Mouse (Mus musculus): ENCODE results near the gene Erbin.

DNA sequence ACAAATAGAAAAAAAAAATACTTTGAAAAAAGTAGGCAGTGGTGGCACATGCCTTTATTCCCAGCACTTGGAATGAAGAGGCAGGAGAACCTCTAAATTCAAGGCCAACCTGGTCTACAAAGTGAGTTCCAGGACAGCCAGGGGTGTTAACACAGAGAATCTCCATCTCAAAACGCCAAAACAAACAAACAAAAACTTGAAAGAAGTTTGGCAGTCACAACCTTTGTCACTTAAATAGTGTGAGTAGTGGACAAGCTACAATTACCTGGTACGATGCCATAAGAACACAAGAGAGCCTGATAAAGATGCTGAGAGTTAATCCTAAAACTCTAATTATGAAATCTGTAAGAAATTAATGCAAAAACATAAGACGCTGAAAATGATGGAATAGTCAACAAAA, 8.0 kb downstream of the Erbin start:
- no peak for TF ChIP-seq TAL1 (IDR thresholded peaks at IDR 0.05; ENCODE audit: low read length)
- no peak for TF ChIP-seq GATA1 (IDR thresholded peaks at IDR 0.05; ENCODE audit: low read length)
